Mouse (Mus musculus): Measurements from ENCODE around the gene Btc. TPM values are rescaled to one million over a fixed set of nuclear protein-coding genes. Genes with fewer than 3 reads are reported as not detected.

Gene Btc
- polyA plus RNA-seq, 1 experiment, result 0.04 TPM

DNA sequence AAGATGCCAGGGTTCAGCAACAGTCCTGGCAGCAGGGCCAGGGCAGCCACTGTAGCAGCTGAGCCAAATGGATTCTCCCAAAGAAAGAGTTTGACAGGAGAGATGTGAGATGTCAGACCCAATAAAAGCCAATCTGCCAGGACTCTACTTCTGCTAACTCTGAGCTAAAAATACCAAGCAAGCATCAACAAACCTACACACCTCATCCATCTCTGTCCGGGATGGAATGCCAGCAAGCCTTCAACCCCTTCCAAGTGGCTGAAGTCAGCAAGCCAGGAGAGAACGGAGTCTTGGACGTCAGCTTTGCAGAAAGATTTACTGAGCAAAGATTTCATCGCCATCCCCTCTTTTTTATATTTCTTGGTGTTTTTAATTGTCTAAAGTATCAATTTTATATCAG, 88.8 kb downstream of the Btc start:
- H3K4me1 ChIP-seq (ENCODE audit: control insufficient read depth, insufficient read depth, low read length), result no peaks in the 10 kb centered on the region
- TF ChIP-seq POLR2A (IDR thresholded peaks at IDR 0.05; ENCODE audit: control insufficient read depth, low read depth, low read length), result no peak
- TF ChIP-seq CTCF (IDR thresholded peaks at IDR 0.05; ENCODE audit: control insufficient read depth, insufficient read depth, insufficient replicate concordance, low read depth, low read length), result no peak
- H3K36me3 ChIP-seq (ENCODE audit: control insufficient read depth, insufficient read depth, low read length), result no peaks in the 10 kb centered on the region
- no peaks in the 10 kb centered on the region for H3K27me3 ChIP-seq (ENCODE audit: control insufficient read depth, insufficient read depth, low read length)
- H3K27ac ChIP-seq (ENCODE audit: control insufficient read depth, insufficient read depth, low read depth, low read length), result no peak overlapping the region
- no peak overlapping the region for H3K4me3 ChIP-seq (ENCODE audit: control insufficient read depth, low read depth, low read length)

DNA sequence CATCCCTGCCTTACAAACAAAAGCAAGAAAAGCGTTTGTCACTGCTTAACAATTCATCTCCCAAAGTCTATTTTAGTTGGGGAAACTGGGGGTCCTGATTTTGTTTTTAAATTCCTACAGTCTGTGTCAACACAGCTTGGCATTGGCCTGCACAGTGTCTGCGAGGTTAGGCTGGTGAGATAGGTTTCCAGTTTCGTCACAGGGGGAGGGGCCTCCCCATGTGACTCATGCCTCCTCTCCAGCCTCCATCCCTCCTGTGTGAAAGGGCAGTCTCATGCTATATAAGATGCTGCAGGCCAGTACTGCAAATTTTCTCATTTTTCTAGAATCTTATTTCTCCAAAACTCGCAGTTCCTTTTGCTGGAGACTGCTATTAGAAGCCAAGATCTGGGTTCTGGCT, 91.0 kb downstream of the Btc start:
- Histone ChIP-seq H3K27me3 (ENCODE audit: control insufficient read depth, insufficient read depth, low read length) (no peaks in the 10 kb centered on the region), H3K36me3 (ENCODE audit: control insufficient read depth, insufficient read depth, low read length) (no peaks in the 10 kb centered on the region), H3K4me1 (ENCODE audit: control insufficient read depth, insufficient read depth, low read length) (no peaks in the 10 kb centered on the region), H3K4me3 (ENCODE audit: control insufficient read depth, low read depth, low read length) (no peak overlapping the region), H3K27ac (ENCODE audit: control insufficient read depth, insufficient read depth, low read depth, low read length) (no peak overlapping the region)
- TF ChIP-seq POLR2A (IDR thresholded peaks at IDR 0.05; ENCODE audit: control insufficient read depth, low read depth, low read length) (no peak), CTCF (IDR thresholded peaks at IDR 0.05; ENCODE audit: control insufficient read depth, insufficient read depth, insufficient replicate concordance, low read depth, low read length) (no peak)

DNA sequence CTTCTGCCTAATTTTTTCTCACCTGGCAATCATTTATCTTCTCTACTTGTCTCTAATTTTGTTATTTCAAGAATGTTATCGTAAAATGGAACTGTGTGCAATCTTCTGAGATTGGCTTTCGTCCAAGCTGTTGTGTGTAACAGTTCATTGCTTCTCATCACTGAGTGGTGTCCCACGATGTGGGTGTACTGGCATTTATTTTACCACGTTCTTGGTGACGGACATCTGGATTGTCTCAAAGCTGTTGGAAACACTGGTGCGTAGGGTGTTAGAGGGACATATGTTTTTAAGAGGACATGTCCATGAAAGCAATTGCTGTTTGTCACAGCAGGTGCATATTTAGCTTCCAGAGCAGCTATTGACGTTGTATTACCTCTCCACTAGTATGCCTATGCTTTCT, 94.2 kb downstream of the Btc start:
- H3K4me3 ChIP-seq (ENCODE audit: control insufficient read depth, low read depth, low read length), result no peak overlapping the region
- H3K27me3 ChIP-seq (ENCODE audit: control insufficient read depth, insufficient read depth, low read length), result no peaks in the 10 kb centered on the region
- H3K27ac ChIP-seq (ENCODE audit: control insufficient read depth, insufficient read depth, low read depth, low read length), result no peak overlapping the region
- no peak for TF ChIP-seq CTCF (IDR thresholded peaks at IDR 0.05; ENCODE audit: control insufficient read depth, insufficient read depth, insufficient replicate concordance, low read depth, low read length)
- TF ChIP-seq POLR2A (IDR thresholded peaks at IDR 0.05; ENCODE audit: control insufficient read depth, low read depth, low read length), result no peak
- no peaks in the 10 kb centered on the region for H3K36me3 ChIP-seq (ENCODE audit: control insufficient read depth, insufficient read depth, low read length)
- H3K4me1 ChIP-seq (ENCODE audit: control insufficient read depth, insufficient read depth, low read length), result no peaks in the 10 kb centered on the region

DNA sequence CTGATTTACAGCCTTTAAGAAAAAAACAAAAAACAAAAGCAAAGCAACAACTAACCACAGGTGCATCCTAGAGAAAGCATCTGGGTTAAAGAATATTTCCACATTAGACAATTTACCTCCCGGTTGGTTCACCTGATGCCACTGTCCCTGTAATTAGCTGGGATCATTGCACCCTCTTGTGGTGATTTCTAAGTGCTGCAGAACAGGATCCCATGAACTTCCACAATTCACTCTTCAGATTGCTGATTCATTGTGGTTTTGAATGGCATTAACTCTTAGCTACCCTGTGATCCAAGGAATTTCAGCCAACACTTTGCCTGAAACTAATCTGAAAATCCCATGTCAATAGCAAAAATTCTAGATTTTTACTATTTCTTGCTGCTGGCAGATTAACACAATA, 94.9 kb downstream of the Btc start:
- Histone ChIP-seq H3K4me1 (ENCODE audit: control insufficient read depth, insufficient read depth, low read length) (no peaks in the 10 kb centered on the region), H3K27me3 (ENCODE audit: control insufficient read depth, insufficient read depth, low read length) (no peaks in the 10 kb centered on the region), H3K4me3 (ENCODE audit: control insufficient read depth, low read depth, low read length) (no peak overlapping the region), H3K36me3 (ENCODE audit: control insufficient read depth, insufficient read depth, low read length) (no peaks in the 10 kb centered on the region), H3K27ac (ENCODE audit: control insufficient read depth, insufficient read depth, low read depth, low read length) (no peak overlapping the region)
- TF ChIP-seq CTCF (IDR thresholded peaks at IDR 0.05; ENCODE audit: control insufficient read depth, insufficient read depth, insufficient replicate concordance, low read depth, low read length) (no peak), POLR2A (IDR thresholded peaks at IDR 0.05; ENCODE audit: control insufficient read depth, low read depth, low read length) (no peak)

Other genes starting within 250 kb of the Btc start
- 0.81 and 0.99 TPM in 2 replicates for gene Parm1, start 114.6 kb upstream of the Btc start, polyA plus RNA-seq (2012; rRNA removed)